Mouse (Mus musculus): ENCODE results near the gene 2210016F16Rik. TPM values are rescaled to one million over a fixed set of nuclear protein-coding genes. Genes with fewer than 3 reads are reported as not detected.
A peak's percentile ranks its signal among the peaks of the same experiment; 100 is the strongest.
"Not testable (repeated sequence)": the region's sequence is repeated elsewhere in the genome, so short reads cannot be mapped to it uniquely, and the experiment has no call there.

2210016F16Rik gene
- total RNA-seq, 2 experiments from 2014 or later: 7.1 to 8.0 TPM

DNA sequence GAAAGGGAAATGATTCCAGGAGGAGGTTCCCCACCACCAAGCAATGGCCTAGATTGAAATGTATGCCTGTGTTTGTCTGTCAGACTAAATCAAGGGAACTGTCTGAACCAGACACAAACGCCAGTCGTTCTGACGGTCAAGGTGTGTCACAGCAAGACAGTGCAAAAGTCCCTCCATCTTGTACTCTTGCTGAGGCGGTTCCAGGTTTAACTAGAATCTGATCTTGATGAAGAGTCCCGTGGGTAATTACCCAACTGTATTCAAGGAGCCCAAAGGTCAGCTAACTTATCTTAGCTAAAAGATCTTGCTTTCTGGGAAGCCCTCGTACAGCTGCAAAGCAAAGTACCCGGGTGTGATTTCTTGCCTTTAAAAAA lies 509 bp upstream of the 2210016F16Rik start:
- no peak for DNase-seq
- intact Hi-C loops (cut with DNase I): loop anchor here (5.0 to 10.0 kb wide), 2 partner anchors 98 to 231 kb away; partner anchors contain the start of gene Idnk

DNA sequence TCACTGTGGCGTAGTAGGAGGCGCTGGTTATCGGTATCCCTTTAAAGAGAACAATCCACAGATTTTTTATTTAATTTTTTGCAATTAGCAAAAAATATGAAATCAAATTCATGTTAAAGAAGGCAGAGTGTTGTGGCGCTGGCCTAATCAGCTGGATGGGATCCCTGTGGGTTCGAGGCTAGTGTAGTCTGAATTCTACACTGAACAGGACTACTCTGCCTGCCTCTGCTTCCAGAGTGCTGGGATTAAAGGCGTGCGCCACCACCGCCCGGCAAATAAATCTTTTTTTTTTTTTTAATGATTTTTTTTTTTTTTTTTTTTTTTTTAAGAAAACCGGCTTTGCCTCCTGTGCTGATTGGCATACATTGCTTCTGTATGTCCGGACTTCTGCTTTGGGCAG lies 654 bp downstream of the 2210016F16Rik start:
- intact Hi-C loops (cut with DNase I): loop anchor here (10.0 kb wide), 1 partner anchor 230 kb away; the partner anchor contains the start of gene Idnk
- DNase-seq: no peak

GRCm38 (mm10) chr13:58373153-58373470 lies 11.9 kb downstream of the 2210016F16Rik start:
- no peak for DNase-seq
- intact Hi-C loops (cut with DNase I): no loop called here

GRCm38 (mm10) chr13:58372278-58373152 lies 12.5 kb downstream of the 2210016F16Rik start:
- DNase-seq: no peak
- intact Hi-C loops (cut with DNase I): no loop called here

DNA sequence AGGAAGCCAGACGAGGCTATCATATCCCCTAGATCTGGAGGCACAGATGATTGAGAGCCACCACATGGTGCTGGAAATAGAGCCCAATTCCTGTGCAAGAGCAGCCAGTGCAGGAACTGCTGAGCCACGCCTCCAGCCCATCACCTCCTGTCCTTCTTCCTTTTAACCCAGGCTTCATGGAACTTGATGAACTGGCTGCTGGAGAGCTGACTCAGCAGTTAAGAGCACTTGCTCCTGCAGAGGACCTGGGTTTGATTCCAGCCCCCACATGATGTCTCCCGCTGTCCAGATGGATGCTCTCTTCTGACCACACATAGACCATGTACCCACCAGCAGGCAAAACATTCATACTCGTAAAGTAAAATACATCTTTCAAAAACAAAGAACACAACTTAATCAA lies 16.2 kb downstream of the 2210016F16Rik start:
- intact Hi-C loops (cut with DNase I): no loop called here

GRCm38 (mm10) chr13:58367641-58368040 lies 17.4 kb downstream of the 2210016F16Rik start:
- intact Hi-C loops (cut with DNase I): no loop called here
- DNase-seq: no peak

More for the DNA sequence above, 16.2 kb downstream of the 2210016F16Rik start:
- no peak for DNase-seq

- DNase-seq: no peak
- intact Hi-C loops (cut with DNase I): no loop called here
Measured at GRCm38 (mm10) chr13:58366373-58366772, 18.7 kb downstream of the 2210016F16Rik start.

DNA sequence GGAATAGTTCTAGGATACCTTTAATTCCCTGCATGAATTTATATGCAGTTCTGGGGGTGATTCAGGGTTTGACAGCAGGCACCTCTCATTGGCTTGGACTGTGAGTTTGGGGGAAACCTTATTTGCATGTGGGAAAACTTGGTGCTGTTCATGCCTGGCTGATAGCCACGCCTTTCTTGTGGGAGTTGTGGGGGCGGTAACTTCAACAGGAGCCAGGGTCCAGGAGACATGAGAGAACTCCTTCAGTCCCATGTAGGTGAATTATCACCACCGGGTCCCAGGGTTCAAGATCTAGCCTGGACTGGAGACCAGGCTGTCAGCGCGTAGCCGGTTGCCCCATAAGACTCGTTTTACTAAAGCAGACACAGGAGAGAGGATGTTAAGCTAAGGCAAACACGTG lies 19.8 kb downstream of the 2210016F16Rik start:
- DNase-seq: not testable (repeated sequence)

GRCm38 (mm10) chr13:58364353-58365175 lies 20.5 kb downstream of the 2210016F16Rik start:
- intact Hi-C loops (cut with DNase I): no loop called here
- DNase-seq: no peak

More for the DNA sequence above, 19.8 kb downstream of the 2210016F16Rik start:
- intact Hi-C loops (cut with DNase I): not testable (repeated sequence)

- intact Hi-C loops (cut with DNase I): no loop called here
- DNase-seq: no peak
Measured at GRCm38 (mm10) chr13:58359304-58359653, 25.7 kb downstream of the 2210016F16Rik start.

DNA sequence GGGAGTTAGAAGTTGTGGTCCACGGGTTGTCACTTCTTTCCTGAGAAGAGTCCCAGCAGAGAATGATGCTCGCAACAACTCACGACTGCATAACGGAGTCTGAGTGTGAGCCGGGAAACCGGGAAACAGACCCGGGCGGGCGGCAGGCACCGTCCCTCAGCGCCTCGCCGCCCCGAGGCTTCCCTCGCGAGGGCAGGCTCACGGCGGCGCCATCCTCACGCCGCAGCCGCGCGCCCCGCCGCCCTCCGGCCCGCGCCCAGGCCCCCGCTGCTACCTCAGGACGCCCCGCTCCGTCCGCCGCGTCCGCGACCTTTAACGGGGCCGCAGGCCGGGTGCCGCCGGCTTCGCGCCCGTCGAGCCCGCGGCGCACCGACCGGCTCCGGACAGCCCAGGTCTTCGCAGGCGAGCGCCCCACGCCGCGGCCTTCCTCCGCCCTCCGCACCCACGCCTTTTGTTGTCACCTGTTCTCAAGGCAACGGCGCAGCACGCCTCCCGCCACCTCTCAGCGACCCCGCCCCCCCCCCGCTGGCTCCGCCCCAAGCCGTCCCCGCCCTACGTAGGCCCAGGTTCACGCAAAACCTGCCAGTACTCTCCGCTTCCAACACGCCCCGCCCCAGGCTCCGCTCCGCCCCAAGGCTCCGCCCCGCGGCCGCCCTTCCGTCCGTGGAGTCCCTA lies 26.3 kb downstream of the 2210016F16Rik start, which contains the start of gene Kif27:
Gene Kif27 (minus strand): TSS at position 494 of the 675 bp plus-strand sequence.
- peak; percentile 66 for DNase-seq
- intact Hi-C loops (cut with DNase I): no loop called here

DNA sequence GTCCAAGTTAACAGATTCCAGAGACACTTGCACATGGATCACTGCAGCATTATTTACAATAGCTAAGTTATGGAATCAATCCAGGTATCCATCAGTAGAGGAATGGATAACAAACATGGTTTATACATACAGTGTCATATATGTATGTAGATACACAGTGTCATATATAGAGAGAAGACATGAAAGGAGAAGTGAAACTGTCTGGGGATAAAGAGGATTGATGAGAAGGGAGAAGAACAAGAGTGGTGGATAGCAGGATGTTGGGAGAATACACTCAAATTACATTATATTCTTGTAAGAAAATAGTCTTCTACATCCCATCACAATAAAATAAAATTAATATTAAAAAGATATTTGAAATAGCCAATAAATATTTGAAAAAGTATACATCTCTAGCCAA lies 32.0 kb downstream of the 2210016F16Rik start:
- no peak for DNase-seq
- intact Hi-C loops (cut with DNase I): no loop called here

DNA sequence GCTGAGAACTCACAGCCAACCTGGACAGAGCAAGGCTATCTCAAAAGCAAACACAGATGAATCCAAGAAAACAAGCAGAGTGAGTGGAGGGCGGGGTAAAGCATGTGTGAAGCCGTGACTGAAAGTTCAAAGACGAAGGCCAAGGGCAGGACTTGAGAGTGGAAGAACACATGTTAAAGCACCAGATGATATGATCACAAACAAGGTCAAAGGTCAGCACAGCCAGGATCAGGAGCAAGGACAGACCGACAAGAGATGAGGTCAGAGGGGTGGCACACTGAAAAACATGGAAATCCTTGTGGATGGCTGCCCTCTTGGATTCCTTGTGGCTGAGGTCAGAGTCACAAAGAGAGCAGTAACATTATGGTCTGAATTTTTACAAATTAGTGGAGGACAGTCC lies 34.4 kb downstream of the 2210016F16Rik start:
- no peak for DNase-seq
- intact Hi-C loops (cut with DNase I): no loop called here

GRCm38 (mm10) chr13:58344505-58344904 lies 40.5 kb downstream of the 2210016F16Rik start:
- intact Hi-C loops (cut with DNase I): no loop called here
- no peak for DNase-seq

DNA sequence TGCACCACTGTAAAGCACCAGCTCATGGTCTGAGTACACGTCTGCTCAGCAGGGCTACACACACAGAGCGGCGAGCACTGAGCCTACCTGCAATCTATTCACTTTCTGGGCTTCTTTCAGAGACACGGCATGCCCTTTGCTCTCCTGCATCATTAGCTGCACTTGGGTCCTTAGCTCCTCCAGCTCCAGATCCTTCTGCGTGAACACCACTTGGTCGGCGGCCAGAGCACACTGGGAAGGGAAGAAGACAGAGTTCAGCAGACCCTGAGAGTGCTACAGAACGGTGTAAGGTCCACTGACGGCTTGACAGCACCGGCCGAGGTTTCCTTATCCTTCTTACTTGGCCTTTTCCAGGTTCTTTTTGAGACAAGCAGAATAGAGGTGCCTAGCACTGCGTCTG lies 47.6 kb downstream of the 2210016F16Rik start:
- intact Hi-C loops (cut with DNase I): no loop called here
- DNase-seq: no peak

- no peak for DNase-seq
- intact Hi-C loops (cut with DNase I): no loop called here
Measured at GRCm38 (mm10) chr13:58334116-58334515, 50.9 kb downstream of the 2210016F16Rik start.

Small RNA genes within 50 kb of the gene (microRNA-seq; reads per million reads assigned to microRNA genes)
- gene Mir7-1: 138 reads per million, percentile 53 among the genes with 10 or more reads in this experiment

Other genes with a start within 250 kb of the 2210016F16Rik start
- gene Idnk, start 227.6 kb downstream of the 2210016F16Rik start, total RNA-seq (2021): 10 to 100 TPM; 23.1 to 25.5 TPM
- 100 to 1,000 TPM; 129 to 133 TPM for gene Ubqln1, start 169.6 kb downstream of the 2210016F16Rik start, total RNA-seq (2021)
- gene Gkap1, start 109.5 kb downstream of the 2210016F16Rik start, total RNA-seq (2021): 10 to 100 TPM; 26.7 to 28.2 TPM
- 1 to 10 TPM; 3.3 to 3.8 TPM for gene Kif27, start 26.1 kb downstream of the 2210016F16Rik start, total RNA-seq (2021)
- gene Rmi1, start 17.0 kb upstream of the 2210016F16Rik start, total RNA-seq (2021): 10 to 100 TPM; 12.1 to 13.8 TPM
- gene Hnrnpk, start 18.1 kb upstream of the 2210016F16Rik start, total RNA-seq (2021): 100 to 1,000 TPM; 907 to 963 TPM
- gene Slc28a3, start 225.7 kb upstream of the 2210016F16Rik start, total RNA-seq (2021): under 1 TPM in 1 of 2 experiments, not detected in 1; 0.24 TPM

Measured in left cerebral cortex, postnatal 4 days (tissue).